Mouse (Mus musculus): ENCODE results near the gene Tnf.
A peak's percentile ranks its signal among the peaks of the same experiment; 100 is the strongest.

The Tnf gene

GRCm38 (mm10) chr17:35198029-35198428, 3.8 kb downstream of the Tnf start:
- no peak for DNase-seq (ENCODE audit: low spot score)

- DNase-seq (ENCODE audit: low spot score) = no peak
These were observed 4.7 kb downstream of the Tnf start for GRCm38 (mm10) chr17:35197126-35197525.

GRCm38 (mm10) chr17:35196321-35196641, 5.5 kb downstream of the Tnf start:
- DNase-seq (ENCODE audit: low spot score) = no peak

GRCm38 (mm10) chr17:35195631-35196320, 6.0 kb downstream of the Tnf start:
- peak; percentile 57 for DNase-seq (ENCODE audit: low spot score)

- DNase-seq (ENCODE audit: low spot score) = no peak
These were observed 6.8 kb downstream of the Tnf start for GRCm38 (mm10) chr17:35194844-35195630.

- DNase-seq (ENCODE audit: low spot score) = no peak
These were observed 7.6 kb downstream of the Tnf start, which contains the start of gene Ltb for GRCm38 (mm10) chr17:35193881-35194843. Gene Ltb, plus strand, starts transcription at chr17:35194439.

- DNase-seq (ENCODE audit: low spot score) = no peak
These were observed 8.9 kb downstream of the Tnf start for GRCm38 (mm10) chr17:35192924-35193323.

GRCm38 (mm10) chr17:35191723-35192122, 10.1 kb downstream of the Tnf start:
- DNase-seq (ENCODE audit: low spot score) = no peak

GRCm38 (mm10) chr17:35190096-35190495, 11.7 kb downstream of the Tnf start:
- DNase-seq (ENCODE audit: low spot score) = no peak

GRCm38 (mm10) chr17:35189186-35189585, 12.6 kb downstream of the Tnf start:
- DNase-seq (ENCODE audit: low spot score) = no peak

- no peak for DNase-seq (ENCODE audit: low spot score)
These were observed 13.7 kb downstream of the Tnf start, which contains the start of gene Lst1 for GRCm38 (mm10) chr17:35187959-35188610. Gene Lst1, minus strand, starts transcription at chr17:35188439.

- DNase-seq (ENCODE audit: low spot score) = no peak
These were observed 14.5 kb downstream of the Tnf start for GRCm38 (mm10) chr17:35187345-35187744.

GRCm38 (mm10) chr17:35186681-35187080, 15.1 kb downstream of the Tnf start:
- no peak for DNase-seq (ENCODE audit: low spot score)

- no peak for DNase-seq (ENCODE audit: low spot score)
These were observed 15.9 kb downstream of the Tnf start for GRCm38 (mm10) chr17:35185639-35186611.

GRCm38 (mm10) chr17:35180093-35180492, 21.7 kb downstream of the Tnf start:
- no peak for DNase-seq (ENCODE audit: low spot score)

- DNase-seq (ENCODE audit: low spot score) = no peak
These were observed 23.3 kb downstream of the Tnf start for GRCm38 (mm10) chr17:35178528-35178927.

GRCm38 (mm10) chr17:35175968-35176367, 25.8 kb downstream of the Tnf start, which contains the start of gene Aif1:
Gene Aif1, minus strand, starts transcription at chr17:35176068.
- DNase-seq (ENCODE audit: low spot score) = no peak

GRCm38 (mm10) chr17:35175382-35175781, 26.4 kb downstream of the Tnf start:
- DNase-seq (ENCODE audit: low spot score) = no peak

GRCm38 (mm10) chr17:35174201-35174977, 27.4 kb downstream of the Tnf start:
- no peak for DNase-seq (ENCODE audit: low spot score)

GRCm38 (mm10) chr17:35173329-35173728, 28.5 kb downstream of the Tnf start:
- no peak for DNase-seq (ENCODE audit: low spot score)
